Mouse (Mus musculus) stomach, embryonic 14.5 days (tissue): ENCODE measurements around the gene Axl. TPM values are rescaled to one million over a fixed set of nuclear protein-coding genes. Genes with fewer than 3 reads are reported as not detected.

Experiments
- ATAC-seq: fragments of 200-750 bp; cut with Nextera tagmentation; 2 replicates; pipeline ENCODE4 v1.8.0; 2017; ENCODE audit warnings: low read depth, moderate TSS enrichment; ENCODE audit not compliant: insufficient number of reproducible peaks, insufficient read depth, low FRiP score
- H3K27ac ChIP-seq: fragments of 300-500 bp; sonication (generic); 2 replicates; pipeline ENCODE4 v1.5.1; 2014; ENCODE audit warnings: mild to moderate bottlenecking, low read length, moderate library complexity, mixed read lengths
- H3K27me3 ChIP-seq: fragments of 300-500 bp; sonication (generic); 2 replicates; pipeline ENCODE4 v1.6.1; 2014; ENCODE audit warnings: low read length, control low read depth, mixed read lengths; ENCODE audit not compliant: control insufficient read depth, insufficient read depth
- H3K36me3 ChIP-seq: fragments of 300-500 bp; sonication (generic); 2 replicates; pipeline ENCODE4 v1.6.1; 2014; ENCODE audit warnings: mild to moderate bottlenecking, control low read depth, low read length, moderate library complexity, mixed read lengths; ENCODE audit not compliant: control insufficient read depth, insufficient read depth
- H3K4me1 ChIP-seq: fragments of 300-500 bp; sonication (generic); 2 replicates; pipeline ENCODE4 v1.6.1; 2014; ENCODE audit warnings: low read length, control low read depth, mixed read lengths; ENCODE audit not compliant: control insufficient read depth, insufficient read depth
- H3K4me2 ChIP-seq: fragments of 300-500 bp; sonication (generic); replicated peaks from 2 replicates; pipeline ENCODE4 v1.6.1; 2014; ENCODE audit warnings: low read depth, low read length, control low read depth
- H3K4me3 ChIP-seq: fragments of 300-500 bp; sonication (generic); 2 replicates; pipeline ENCODE4 v1.5.1; 2014; ENCODE audit warnings: low read depth, low read length, control low read depth
- H3K9ac ChIP-seq: fragments of 300-500 bp; sonication (generic); replicated peaks from 2 replicates; pipeline ENCODE4 v1.6.1; 2014; ENCODE audit warnings: low read depth, mild to moderate bottlenecking, control low read depth, low read length, moderate library complexity, mixed read lengths
- H3K9me3 ChIP-seq: fragments of 300-500 bp; sonication (generic); 2 replicates; pipeline ENCODE4 v1.6.1; 2016; ENCODE audit warnings: low read depth, low read length, control low read depth; ENCODE audit not compliant: control insufficient read depth
- WGBS: fragments of 180-500 bp; shearing (Covaris S2); extraction: QIAGEN DNeasy Blood & Tissue Kit; methylation state at CpG from one replicate; pipeline ENCODE4 v1.1.7; 2014; 5-methylcytosine and 5-hydroxymethylcytosine counted together
- microRNA-seq: library from miRNA; unstranded; fragments of <30 nt; microRNA quantifications from one replicate; pipeline ENCODE4, GENCODE M21; 2016
- polyA plus RNA-seq: library from polyadenylated mRNA; unstranded; fragments of >200 nt; fragmentation: Nextera tagmentation; extraction: Ambion mirVana; gene quantifications from 2 replicates; pipeline ENCODE4 v1.2.1, GENCODE M21; 2014

The Axl gene
- polyA plus RNA-seq, 1 experiment from 2014 or later = 66.4 TPM

DNA sequence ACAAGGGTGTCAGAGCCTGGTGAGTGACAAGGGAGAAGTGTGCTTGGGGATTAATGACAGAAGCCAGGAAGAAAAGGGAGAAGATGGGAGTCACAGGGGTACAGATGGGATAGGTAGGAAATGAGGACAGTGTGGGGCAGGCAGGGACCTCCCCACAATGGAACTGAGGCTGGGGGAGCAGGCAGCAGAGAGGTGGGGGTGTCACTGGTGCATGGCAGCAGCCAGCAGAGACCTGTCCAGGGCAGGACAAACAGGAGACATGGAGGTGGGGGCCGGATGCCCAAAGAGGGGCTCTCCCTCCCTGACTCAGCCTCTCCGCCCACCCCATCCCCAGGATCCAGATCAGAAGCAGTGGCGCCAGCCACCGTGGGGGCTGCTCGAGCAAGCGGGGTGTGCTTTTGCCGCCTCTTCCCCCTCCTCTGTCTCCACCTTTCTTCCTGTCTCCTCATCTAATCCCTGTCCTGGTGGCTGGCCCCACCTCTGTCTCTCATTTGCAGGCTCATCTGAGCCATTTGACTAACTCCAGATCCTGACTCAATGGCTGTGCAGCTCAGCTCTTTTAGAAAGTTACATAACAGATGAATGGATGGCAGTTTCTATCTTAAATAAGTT is 77.9 kb downstream of the Axl start:
- Histone ChIP-seq H3K27me3 (no peaks in the 10 kb centered on the region), H3K4me1 (peaks cover 43% of the 10 kb centered on the region; the same call in 1 of the 2 replicates), H3K27ac (peak overlapping the region; percentile 33; the same call in 1 of the 2 replicates), H3K36me3 (peaks cover 30% of the 10 kb centered on the region), H3K4me2 (no peak overlapping the region), H3K9me3 (no peaks in the 10 kb centered on the region), H3K9ac (no peak overlapping the region), H3K4me3 (no peak overlapping the region)
- 8% methylated on average over 7 of the region's 7 CpGs for WGBS
- ATAC-seq = no peak; the same call in 1 of the 2 replicates

DNA sequence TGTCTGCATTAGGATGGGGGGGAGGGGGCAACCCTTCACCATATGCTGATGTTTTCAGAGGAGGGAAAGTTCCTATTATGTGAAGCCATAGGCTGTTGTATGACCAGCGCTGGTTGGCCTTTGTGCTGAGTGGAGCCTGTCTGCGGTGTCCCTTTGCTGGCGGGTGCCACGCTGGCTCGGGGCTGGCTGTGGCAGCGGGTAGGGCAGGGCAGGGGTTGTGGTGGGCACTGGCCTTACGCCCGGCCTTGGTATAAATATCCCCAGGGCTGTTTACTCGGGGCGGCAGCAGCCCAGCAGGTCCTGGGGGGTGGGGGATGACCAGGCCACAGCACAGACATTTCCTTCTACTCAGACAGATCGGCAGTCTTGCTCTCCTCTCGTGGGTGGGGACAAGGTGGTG is 78.5 kb downstream of the Axl start:
- Histone ChIP-seq H3K27me3 (no peaks in the 10 kb centered on the region), H3K27ac (peak overlapping the region; percentile 44; the same call in 1 of the 2 replicates), H3K4me3 (no peak overlapping the region), H3K4me1 (peaks cover 43% of the 10 kb centered on the region; the same call in 1 of the 2 replicates), H3K9ac (no peak overlapping the region), H3K36me3 (peaks cover 24% of the 10 kb centered on the region), H3K4me2 (no peak overlapping the region), H3K9me3 (no peaks in the 10 kb centered on the region)
- no peak for ATAC-seq
- 15% methylated on average over 12 of the region's 12 CpGs for WGBS

DNA sequence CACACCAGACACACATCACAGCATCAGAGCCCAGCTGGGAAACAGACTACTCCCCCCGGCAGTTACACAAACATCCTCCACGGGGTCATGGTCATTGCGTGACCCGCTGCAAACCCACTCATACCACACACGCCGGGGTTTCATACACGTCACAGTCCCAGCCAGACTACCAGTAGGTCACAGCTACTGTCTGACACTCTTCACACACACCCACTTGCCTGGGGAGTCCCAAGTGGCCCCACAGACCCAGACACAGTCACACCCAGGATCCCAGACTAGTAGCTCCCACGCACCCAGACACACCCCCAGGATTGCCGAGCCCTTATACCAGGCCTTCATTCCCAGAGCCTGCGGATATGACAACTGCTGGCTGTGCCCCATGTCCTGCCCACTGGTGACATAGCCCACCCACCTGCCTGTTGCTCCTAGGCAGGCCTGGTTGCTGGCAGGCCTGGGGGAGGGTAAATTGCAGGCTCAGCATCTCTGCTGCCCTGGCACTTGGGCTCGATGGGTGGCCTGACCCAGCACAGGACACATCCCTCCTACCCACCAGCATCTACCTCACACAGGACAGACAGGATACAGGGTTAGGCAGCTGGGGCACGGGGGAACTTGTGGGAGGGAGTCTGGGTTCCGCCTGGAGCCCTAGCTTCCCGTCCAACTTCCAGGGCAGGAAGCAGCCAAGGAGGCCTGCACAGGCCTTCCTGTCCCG is 80.8 kb downstream of the Axl start:
- no peaks in the 10 kb centered on the region for H3K27me3 ChIP-seq
- H3K4me3 ChIP-seq = no peak overlapping the region
- H3K9ac ChIP-seq = no peak overlapping the region
- H3K27ac ChIP-seq = peak overlapping the region; percentile 71; the same call in 1 of the 2 replicates
- no peak overlapping the region for H3K4me2 ChIP-seq
- 31% methylated on average over 15 of the region's 15 CpGs for WGBS
- H3K36me3 ChIP-seq = peaks cover 2% of the 10 kb centered on the region; the same call in 1 of the 2 replicates
- peaks cover 43% of the 10 kb centered on the region; the same call in 1 of the 2 replicates for H3K4me1 ChIP-seq
- H3K9me3 ChIP-seq = no peaks in the 10 kb centered on the region
- ATAC-seq = peak; percentile 2; the same call in 1 of the 2 replicates

Small RNA genes lying within 50 kb of the gene (microRNA-seq; reads per million reads assigned to microRNA genes)
- gene Gm24865 = not detected

Other genes with a start within 250 kb of the Axl start
- gene Ceacam2, start 248.8 kb downstream of the Axl start, polyA plus RNA-seq = not detected in 2 replicates
- gene Erich4, start 172.8 kb downstream of the Axl start, polyA plus RNA-seq = not detected in 2 replicates
- gene Dmac2, start 169.3 kb downstream of the Axl start, polyA plus RNA-seq = 39.0 and 44.9 TPM in 2 replicates
- gene B3gnt8, start 162.1 kb downstream of the Axl start, polyA plus RNA-seq = 6.2 and 6.5 TPM in 2 replicates
- gene Bckdha, start 129.7 kb downstream of the Axl start, polyA plus RNA-seq = 48.6 and 52.2 TPM in 2 replicates
- 72.9 and 83.0 TPM in 2 replicates for gene Exosc5, start 129.5 kb downstream of the Axl start, polyA plus RNA-seq
- 4.2 and 5.9 TPM in 2 replicates for gene Tmem91, start 113.5 kb downstream of the Axl start, polyA plus RNA-seq
- gene B9d2, start 107.9 kb downstream of the Axl start, polyA plus RNA-seq = 29.7 and 31.5 TPM in 2 replicates
- gene Tgfb1, start 101.7 kb downstream of the Axl start, polyA plus RNA-seq = 3.6 and 3.7 TPM in 2 replicates
- gene Ccdc97, start 69.6 kb downstream of the Axl start, polyA plus RNA-seq = 29.4 and 30.8 TPM in 2 replicates
- 77.2 and 77.8 TPM in 2 replicates for gene Hnrnpul1, start 33.9 kb downstream of the Axl start, polyA plus RNA-seq
- 32.0 and 34.1 TPM in 2 replicates for gene Cyp2s1, start 28.2 kb upstream of the Axl start, polyA plus RNA-seq
- not detected in 2 replicates for gene Cyp2b10, start 108.9 kb upstream of the Axl start, polyA plus RNA-seq